In the genomic region with DNA sequence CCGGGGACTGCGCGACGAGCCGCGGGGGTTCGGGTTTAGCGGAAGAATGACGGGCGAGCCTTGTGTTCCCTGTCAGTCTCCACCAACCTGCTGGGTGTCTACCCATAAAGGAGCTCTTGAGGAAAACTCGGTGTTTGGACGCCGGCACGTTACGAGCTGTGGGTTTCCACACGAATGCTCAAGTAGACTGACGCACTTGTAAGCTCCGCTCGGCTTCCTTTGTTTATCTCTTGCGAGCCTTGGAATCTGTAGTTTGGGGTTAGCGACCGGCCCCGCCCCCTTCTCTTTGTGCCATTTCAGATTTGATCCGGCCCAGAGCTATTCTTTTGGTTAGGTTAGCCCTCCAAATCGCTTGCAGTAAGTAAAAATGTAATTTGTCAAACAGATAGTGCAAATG, we compare ENCODE assay signal across 8 mouse cellular contexts. TPM values are rescaled to one million over a fixed set of nuclear protein-coding genes. Genes with fewer than 3 reads are reported as not detected.
DNase-seq lines count a peak whose midpoint lies in the region; ATAC-seq lines count a peak whose summit lies in the region.

No protein-coding gene starts in this region.

- peak overlapping the region; percentile 88 for H3K9ac ChIP-seq in forebrain, embryonic 14.5 days (ENCODE audit: low read length)
- peak overlapping the region; percentile 77 for H3K9ac ChIP-seq in limb, embryonic 11.5 days (ENCODE audit: low read length)
- peak overlapping the region; percentile 88 for H3K9ac ChIP-seq in midbrain, embryonic 13.5 days (replicated peaks)

- peak; percentile 11 for DNase-seq in left cerebral cortex, adult 11 months (ENCODE audit: low spot score)
- DNase-seq in left cerebral cortex, postnatal 36 days (ENCODE audit: low spot score in 2 of 2) = no peak
- DNase-seq in T-cell, adult 2 months (ENCODE audit: low spot score) = peak; percentile 83
- DNase-seq in forebrain, embryonic 14.5 days (ENCODE audit: low spot score) = peak; percentile 90
- no peak for DNase-seq in limb, embryonic 11.5 days (ENCODE audit: low spot score)
- no peak for DNase-seq in left cerebral cortex, adult 8-10 months (ENCODE audit: low spot score in 2 of 2)
- DNase-seq in cerebellum, adult 9-11 months = no peak

- H3K4me3 ChIP-seq in forebrain, embryonic 14.5 days (ENCODE audit: low read depth, low read length) = peak overlapping the region; percentile 75
- H3K4me3 ChIP-seq in limb, embryonic 11.5 days (ENCODE audit: low read depth, low read length) = peak overlapping the region; percentile 75
- peak overlapping the region; percentile 76 for H3K4me3 ChIP-seq in midbrain, embryonic 13.5 days (replicated peaks)

- H3K27ac ChIP-seq in forebrain, embryonic 14.5 days (ENCODE audit: low read depth, low read length) = peak overlapping the region; percentile 96
- H3K27ac ChIP-seq in limb, embryonic 11.5 days (replicated peaks; ENCODE audit: low read depth, low read length) = peak overlapping the region; percentile 90
- H3K27ac ChIP-seq in midbrain, embryonic 13.5 days = peak overlapping the region; percentile 96

- WGBS in forebrain, embryonic 14.5 days = 0% methylated on average over 25 of the region's 25 CpGs
- under 1% methylated on average over 25 of the region's 25 CpGs for WGBS in limb, embryonic 11.5 days
- whole genome bisulfite sequencing in midbrain, embryonic 13.5 days = 0% methylated on average over 25 of the region's 25 CpGs

- H3K4me2 ChIP-seq in forebrain, embryonic 14.5 days (ENCODE audit: low read length) = peak overlapping the region; percentile 70
- H3K4me2 ChIP-seq in limb, embryonic 11.5 days (ENCODE audit: low read depth, severe bottlenecking) = peak overlapping the region; percentile 47
- H3K4me2 ChIP-seq in midbrain, embryonic 13.5 days (replicated peaks) = peak overlapping the region; percentile 69

- H3K27me3 ChIP-seq in forebrain, embryonic 14.5 days (replicated peaks; ENCODE audit: control insufficient read depth, insufficient read depth, low read length) = no peaks in the 10 kb centered on the region
- no peaks in the 10 kb centered on the region for H3K27me3 ChIP-seq in limb, embryonic 11.5 days (ENCODE audit: control insufficient read depth, insufficient read depth, low read length)
- H3K27me3 ChIP-seq in midbrain, embryonic 13.5 days = no peaks in the 10 kb centered on the region

- peaks cover 8% of the 10 kb centered on the region for H3K4me1 ChIP-seq in forebrain, embryonic 14.5 days (ENCODE audit: control insufficient read depth, insufficient read depth, low read length)
- 0 out of 2 replicates have a peak, but pooled peaks cover 4% of the 10 kb centered on the region for H3K4me1 ChIP-seq in limb, embryonic 11.5 days (ENCODE audit: control insufficient read depth, insufficient read depth, low read length)
- H3K4me1 ChIP-seq in midbrain, embryonic 13.5 days (replicated peaks) = peaks cover 19% of the 10 kb centered on the region

- no peaks in the 10 kb centered on the region for H3K9me3 ChIP-seq in forebrain, embryonic 14.5 days (replicated peaks; ENCODE audit: control insufficient read depth, low read length)
- no peaks in the 10 kb centered on the region for H3K9me3 ChIP-seq in limb, embryonic 11.5 days (ENCODE audit: control insufficient read depth, low read length)
- no peaks in the 10 kb centered on the region for H3K9me3 ChIP-seq in midbrain, embryonic 13.5 days

- no peaks in the 10 kb centered on the region for H3K36me3 ChIP-seq in forebrain, embryonic 14.5 days (ENCODE audit: control insufficient read depth, insufficient read depth, low read length)
- H3K36me3 ChIP-seq in limb, embryonic 11.5 days (ENCODE audit: control insufficient read depth, insufficient read depth, low read length) = no peaks in the 10 kb centered on the region
- no peaks in the 10 kb centered on the region for H3K36me3 ChIP-seq in midbrain, embryonic 13.5 days

- intact Hi-C loops in left cerebral cortex, postnatal 36 days (cut with DNase I) = no loop called here

- no peak; the same call in 1 of the 2 replicates for ATAC-seq in forebrain, embryonic 14.5 days
- ATAC-seq in limb, embryonic 11.5 days (ENCODE audit: insufficient number of reproducible peaks, low FRiP score, low TSS enrichment, low read depth) = no peak
- ATAC-seq in midbrain, embryonic 13.5 days = no peak

RNA-seq across cellular contexts. Expression of a gene that starts 0.6 kb away (rescaled TPM):
- total RNA-seq in left cerebral cortex, postnatal 36 days (2021) = 10 to 100 TPM; 42.1 to 48.9 TPM
- polyA plus RNA-seq in forebrain, embryonic 14.5 days (2014; fragmentation: Nextera tagmentation; extraction: Ambion mirVana) = 40.3 and 51.8 TPM in 2 replicates
- polyA plus RNA-seq in limb, embryonic 11.5 days (2014; fragmentation: Nextera tagmentation; extraction: Ambion mirVana) = 16.5 and 18.7 TPM in 2 replicates
- 33.6 and 34.4 TPM in 2 replicates for polyA plus RNA-seq in midbrain, embryonic 13.5 days (2015; fragmentation: Nextera tagmentation; extraction: Ambion mirVana)
- 10 to 100 TPM; 43.0 to 53.6 (median 46.0) TPM for total RNA-seq in left cerebral cortex, adult 8-10 months (2022)

RNA-seq across cellular contexts. Expression of a gene that starts 10.8 kb away (rescaled TPM):
- total RNA-seq in left cerebral cortex, postnatal 36 days (2021) = 10 to 100 TPM; 13.2 to 14.0 TPM
- polyA plus RNA-seq in forebrain, embryonic 14.5 days (2014; fragmentation: Nextera tagmentation; extraction: Ambion mirVana) = 113 and 121 TPM in 2 replicates
- 234 and 235 TPM in 2 replicates for polyA plus RNA-seq in limb, embryonic 11.5 days (2014; fragmentation: Nextera tagmentation; extraction: Ambion mirVana)
- 108 and 121 TPM in 2 replicates for polyA plus RNA-seq in midbrain, embryonic 13.5 days (2015; fragmentation: Nextera tagmentation; extraction: Ambion mirVana)
- total RNA-seq in left cerebral cortex, adult 8-10 months (2022) = 10 to 100 TPM in 3 of 4 experiments, 1 to 10 TPM in 1; 9.1 to 21.3 (median 14.2) TPM

Comparison
In these comparisons a context has a peak if more than half of its experiments do, and no peak if none do; other contexts are left out.
1. DNase-seq: peak in left cerebral cortex, adult 11 months (single experiment), T-cell, adult 2 months (single experiment) and forebrain, embryonic 14.5 days (single experiment); none in left cerebral cortex, postnatal 36 days (0 of 2), limb, embryonic 11.5 days (single experiment), left cerebral cortex, adult 8-10 months (0 of 2) and cerebellum, adult 9-11 months (single experiment).
2. Peak in every context shown above with its lines, with median percentiles within 50 percentile points of each other: H3K27ac ChIP-seq, H3K4me2 ChIP-seq, H3K4me3 ChIP-seq and H3K9ac ChIP-seq.